Mouse (Mus musculus): ENCODE results near the gene Pgm5.

The Pgm5 gene

DNA sequence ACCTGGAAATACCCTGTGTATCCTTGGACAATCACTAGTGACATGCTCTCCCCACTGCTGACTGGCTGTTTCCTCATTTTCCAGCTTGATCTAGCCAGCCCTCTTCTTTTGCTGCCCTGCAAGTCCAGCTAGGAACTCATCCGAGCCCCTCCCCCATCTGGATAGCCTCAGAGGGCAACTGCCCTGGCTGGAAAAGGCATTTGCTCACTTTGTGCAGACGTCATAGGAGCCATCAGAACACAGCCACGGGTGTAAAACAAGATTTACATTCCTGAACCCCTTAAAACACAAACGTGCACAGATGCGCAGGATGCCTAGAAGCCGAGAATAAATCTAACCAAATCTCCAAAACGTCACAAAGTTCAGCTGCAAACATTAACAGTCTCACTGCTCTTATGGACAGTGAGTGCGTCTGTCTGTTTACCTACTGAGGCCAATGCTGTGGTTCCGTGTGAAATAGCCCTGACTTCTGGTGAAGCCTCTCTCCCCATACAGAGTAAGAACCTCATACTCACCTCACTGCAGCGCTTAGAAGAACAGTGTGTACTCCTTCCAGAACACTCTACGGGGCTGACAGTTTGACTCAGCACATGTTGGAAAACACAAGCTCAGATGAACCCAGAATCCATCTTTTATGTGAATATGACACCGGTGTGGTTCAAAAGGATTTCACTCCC, 99.0 kb downstream of the Pgm5 start:
- no peak for DNase-seq

DNA sequence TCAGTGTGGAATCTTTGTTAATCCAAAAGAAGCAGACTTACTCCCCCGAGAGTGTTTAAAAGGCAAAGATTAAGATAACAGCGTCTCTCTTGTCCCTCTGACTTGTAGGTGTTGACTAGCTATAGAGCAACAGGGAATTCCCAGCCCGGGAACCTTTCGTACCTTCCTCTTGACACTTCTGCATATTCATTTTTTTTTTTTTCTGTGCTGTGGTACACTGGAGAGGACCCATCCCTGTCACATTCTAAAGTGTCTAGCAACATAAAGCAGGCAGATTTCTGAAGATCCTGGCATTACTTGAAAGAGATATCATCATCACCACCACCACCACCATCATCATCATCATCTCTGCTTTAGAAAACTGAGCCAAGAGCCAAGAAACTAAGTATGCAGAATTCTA, 105.0 kb downstream of the Pgm5 start:
- DNase-seq = no peak

GRCm38 (mm10) chr19:24754440-24754785, 107.2 kb downstream of the Pgm5 start:
- DNase-seq = no peak

- no peak for DNase-seq
Measured at GRCm38 (mm10) chr19:24753617-24754439, 107.8 kb downstream of the Pgm5 start.

DNA sequence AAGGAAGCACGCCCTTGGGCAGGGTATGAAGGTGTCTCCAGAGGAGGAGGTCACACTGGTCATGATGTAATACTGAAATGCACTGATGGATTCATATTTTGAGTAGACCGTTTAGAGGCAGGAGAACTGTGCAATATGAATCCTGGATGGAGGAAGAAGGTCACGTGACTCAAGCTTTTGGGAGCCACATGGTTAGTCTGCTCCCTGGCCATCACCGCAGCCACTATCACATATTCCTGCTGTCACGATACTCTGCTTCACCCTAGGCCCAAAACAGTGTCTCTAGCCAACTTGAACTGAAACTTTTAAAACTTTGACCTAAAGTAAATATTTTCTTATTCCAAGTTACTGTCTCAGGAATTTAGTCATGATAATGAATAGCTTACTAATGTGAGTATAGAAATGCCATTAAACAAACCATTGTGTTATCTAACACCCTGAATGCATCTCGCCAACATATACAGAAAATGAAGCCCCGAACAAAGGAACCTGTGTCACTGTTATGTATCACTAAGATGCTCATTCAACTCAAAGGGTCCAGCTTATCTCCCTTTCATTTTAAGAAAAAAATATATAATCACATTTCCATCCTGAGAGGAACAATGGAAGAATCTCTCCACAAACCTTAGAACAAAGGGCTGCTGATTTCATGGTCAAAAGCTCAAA, 108.6 kb downstream of the Pgm5 start:
- DNase-seq = no peak

DNA sequence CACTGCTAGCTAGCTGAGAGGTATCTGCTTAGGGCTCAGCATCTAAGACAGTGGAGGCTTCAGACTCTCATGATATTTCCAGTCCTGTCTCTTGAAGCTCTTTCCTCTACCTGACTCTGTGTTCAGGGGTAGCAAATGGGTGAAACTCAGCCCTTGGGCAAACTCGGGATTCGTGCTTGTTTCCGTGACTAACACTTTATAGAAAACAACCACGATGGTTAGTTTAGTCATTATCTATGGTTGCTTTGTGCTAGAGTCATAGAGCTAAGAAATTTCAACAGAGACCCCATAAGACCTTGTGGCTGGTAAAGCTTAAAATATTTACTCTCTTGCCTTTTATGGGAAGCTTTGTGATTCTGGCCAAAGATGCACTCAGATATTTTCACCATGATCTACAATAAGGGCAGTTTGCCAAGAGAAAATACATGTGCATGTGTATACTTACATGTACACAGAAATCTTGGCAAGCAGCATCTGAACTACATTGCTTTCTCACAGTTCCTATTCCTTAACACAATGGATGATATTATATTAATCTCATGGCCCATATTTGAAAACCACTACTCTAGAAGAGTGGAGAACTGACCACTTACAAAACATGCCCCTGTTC, 115.3 kb downstream of the Pgm5 start:
- DNase-seq = no peak

GRCm38 (mm10) chr19:24742606-24743005, 119.0 kb downstream of the Pgm5 start:
- no peak for DNase-seq

DNA sequence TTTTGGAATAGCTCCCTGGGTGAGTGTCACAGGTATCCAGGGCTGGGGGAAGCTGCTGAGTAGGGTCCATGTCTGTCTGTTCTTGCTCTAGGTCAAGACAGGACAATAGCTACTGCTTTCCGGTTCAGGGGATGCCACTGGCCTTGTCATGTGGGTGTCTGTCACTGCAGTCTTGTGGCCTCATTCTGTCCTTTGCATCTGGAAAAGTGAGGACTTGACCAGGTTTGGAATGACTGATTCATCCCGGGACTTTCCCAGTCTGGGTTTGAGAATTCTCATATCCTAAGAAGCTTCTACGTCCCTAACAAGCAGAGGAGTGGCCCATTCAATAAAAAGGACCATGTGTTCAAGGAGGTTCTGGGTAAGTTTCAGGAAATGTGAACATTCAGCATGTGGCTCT, 122.9 kb downstream of the Pgm5 start:
- no peak for DNase-seq

- DNase-seq = no peak
Measured at GRCm38 (mm10) chr19:24738026-24738425, 123.6 kb downstream of the Pgm5 start.

DNA sequence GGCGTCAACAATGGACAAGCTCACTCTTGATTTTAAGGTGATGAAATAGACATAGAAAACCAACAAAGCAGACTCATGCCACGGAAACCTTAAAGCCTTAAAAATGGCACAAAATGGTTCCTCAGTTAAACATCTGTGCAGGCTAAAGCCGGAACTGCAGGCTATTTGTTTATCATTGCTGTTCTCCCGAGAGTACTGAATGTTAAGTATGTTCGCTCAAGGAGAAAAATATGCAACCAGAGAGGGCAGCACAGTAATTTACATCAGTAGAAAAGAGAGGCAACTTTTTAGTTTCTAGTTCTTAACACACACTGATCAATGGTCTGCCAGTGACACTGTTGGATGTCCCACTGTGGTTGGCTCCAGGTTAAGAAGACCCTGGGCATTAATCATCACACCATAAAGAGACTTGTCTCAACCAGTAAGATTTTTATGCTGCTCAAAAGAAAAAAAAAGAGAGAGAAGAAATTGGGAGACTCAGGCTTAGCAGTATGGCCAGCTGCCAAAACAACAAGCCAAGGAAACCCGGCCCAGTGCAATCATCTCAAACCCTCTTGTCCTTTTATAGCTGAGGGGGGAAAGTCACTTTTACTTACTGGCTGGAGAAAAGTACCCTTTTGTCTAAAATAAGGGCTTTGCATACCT, 126.0 kb downstream of the Pgm5 start:
- DNase-seq = no peak

GRCm38 (mm10) chr19:24730661-24731060, 131.0 kb downstream of the Pgm5 start:
- DNase-seq = no peak

- no peak for DNase-seq
Measured at GRCm38 (mm10) chr19:24724362-24724761, 137.3 kb downstream of the Pgm5 start.

GRCm38 (mm10) chr19:24720448-24720847, 141.2 kb downstream of the Pgm5 start:
- no peak for DNase-seq

- no peak for DNase-seq
Measured at GRCm38 (mm10) chr19:24719504-24719903, 142.2 kb downstream of the Pgm5 start.

- no peak for DNase-seq
Measured at GRCm38 (mm10) chr19:24718021-24718420, 143.6 kb downstream of the Pgm5 start.

- no peak for DNase-seq
Measured at GRCm38 (mm10) chr19:24716303-24717097, 145.2 kb downstream of the Pgm5 start.

GRCm38 (mm10) chr19:24708032-24708431, 153.6 kb downstream of the Pgm5 start:
- no peak for DNase-seq

DNA sequence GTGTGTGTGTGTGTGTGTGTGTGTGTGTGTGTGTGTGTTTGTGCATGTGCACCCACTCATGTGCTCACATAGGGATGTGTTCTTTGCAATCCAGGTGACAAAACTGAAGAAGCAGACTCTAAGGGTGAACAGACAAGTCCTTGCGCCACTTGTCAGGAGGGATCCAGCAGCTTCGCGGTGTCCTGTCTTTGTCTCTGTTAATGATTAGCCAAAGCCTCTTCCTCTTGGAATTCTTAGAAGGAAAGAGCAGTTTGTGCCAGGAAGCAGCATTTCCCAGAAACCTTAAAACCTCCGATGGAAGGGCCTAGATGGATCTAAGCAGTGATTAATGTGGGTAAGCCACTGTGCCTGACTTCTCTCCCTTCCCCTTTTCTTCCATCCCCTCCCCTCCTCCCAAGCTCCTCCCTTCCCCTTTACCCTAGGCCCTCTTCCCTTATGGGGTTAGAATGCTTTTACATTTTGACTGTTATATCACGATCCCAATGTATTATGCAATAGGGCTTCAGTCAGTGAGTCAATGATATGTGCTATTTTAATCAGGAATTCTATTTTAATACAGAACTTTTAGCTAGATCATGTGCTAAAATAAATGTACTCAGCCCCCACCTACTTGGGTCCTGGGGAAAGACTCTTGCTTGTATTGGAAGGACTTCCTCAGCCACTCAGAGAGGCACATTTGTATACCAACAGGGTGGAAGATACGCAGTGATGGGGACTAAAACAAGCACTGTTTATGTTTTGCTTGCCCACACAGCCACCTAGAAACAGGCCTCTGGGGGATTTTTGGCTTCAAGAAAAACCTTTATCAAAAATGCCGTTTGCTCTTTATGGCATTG, 154.4 kb downstream of the Pgm5 start:
- no peak for DNase-seq

- DNase-seq = no peak
Measured at GRCm38 (mm10) chr19:24705395-24705794, 156.3 kb downstream of the Pgm5 start.

- no peak for DNase-seq
Measured at GRCm38 (mm10) chr19:24704326-24704725, 157.3 kb downstream of the Pgm5 start.

DNA sequence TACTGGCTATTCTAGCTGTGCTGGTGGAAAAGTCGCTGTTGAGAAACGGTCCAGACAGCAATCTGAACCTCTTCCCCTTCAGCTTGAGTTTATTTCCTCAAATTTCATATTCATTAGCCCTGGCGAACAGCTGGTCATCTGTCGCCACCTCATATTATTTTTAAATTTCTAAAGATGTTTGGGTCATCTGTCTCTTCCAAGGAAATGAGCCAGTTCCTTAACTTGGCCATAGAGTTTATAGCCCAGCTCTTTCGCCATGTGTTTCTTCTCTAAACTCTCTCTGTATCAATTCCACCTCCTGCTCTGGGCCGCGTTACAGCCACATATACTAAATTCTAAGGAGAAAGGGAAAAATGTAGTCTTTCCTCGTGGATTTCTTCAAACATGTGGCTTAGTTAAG, 158.0 kb downstream of the Pgm5 start:
- DNase-seq = no peak
